Mouse (Mus musculus): ENCODE measurements at regions not wholly inside any gene's neighbourhood (a gene's known extent, or its start where the extent isn't known, plus 50 kb on each side); places are given as distances from the start of the nearest gene placed in this dataset.

DNA sequence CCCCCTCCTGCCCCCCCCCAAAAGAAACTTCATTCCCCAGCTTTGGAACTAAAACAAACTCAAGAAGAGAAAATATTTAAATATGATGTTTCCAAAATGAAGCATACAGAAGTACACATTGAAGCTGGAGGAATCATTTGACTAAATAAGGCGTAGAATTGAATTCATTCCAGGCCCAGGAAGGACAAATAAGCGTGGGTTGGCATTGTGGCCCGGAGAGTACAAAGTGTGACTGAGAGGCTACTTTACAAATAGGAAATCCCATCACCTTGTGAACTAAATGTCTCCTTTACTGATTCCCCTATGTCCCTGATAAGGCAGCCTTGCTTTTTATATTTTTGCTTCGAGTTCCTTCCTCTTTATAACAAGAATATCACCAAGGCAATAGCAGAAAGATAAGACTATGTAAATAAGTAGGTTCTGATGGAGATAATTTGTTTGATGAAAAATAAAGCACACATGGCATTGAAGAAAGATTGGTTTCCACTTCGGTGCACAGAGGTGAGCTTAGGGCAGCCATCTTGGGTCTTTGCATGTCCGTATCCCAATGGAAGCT lies 176.4 kb upstream of the Mkln1 start:
- Histone ChIP-seq H3K4me1 (replicated peaks) (peaks cover 24% of the 10 kb centered on the region), H3K36me3 (no peaks in the 10 kb centered on the region), H3K9me3 (replicated peaks) (no peaks in the 10 kb centered on the region), H3K4me2 (no peak overlapping the region), H3K4me3 (replicated peaks) (no peak overlapping the region), H3K27ac (no peak overlapping the region), H3K27me3 (peaks cover 84% of the 10 kb centered on the region), H3K9ac (no peak overlapping the region)
- DNase-seq (no peak), ATAC-seq (ENCODE audit: low read depth) (no peak)
- WGBS (ENCODE audit: insufficient replicate concordance) = 62% methylated on average over 6 of the region's 6 CpGs

DNA sequence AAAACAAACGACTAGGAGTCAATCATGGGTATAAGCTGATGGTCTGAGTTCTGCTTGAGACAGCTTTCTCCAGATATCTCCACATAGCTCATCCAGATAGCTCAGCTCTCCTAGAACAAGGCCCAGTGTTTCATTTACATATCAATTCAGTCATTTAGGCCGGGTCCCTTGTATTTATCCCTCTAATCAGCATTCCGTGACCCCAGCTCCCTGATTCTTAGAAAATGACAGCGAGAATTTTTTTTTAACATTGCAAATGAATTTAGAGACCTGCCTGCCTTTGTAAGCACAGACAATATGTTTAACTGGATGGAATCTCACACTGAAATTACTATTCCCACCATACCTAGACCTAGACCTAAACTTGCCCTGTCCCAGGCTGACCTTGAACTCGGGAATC lies 171.1 kb upstream of the Mkln1 start:
- DNase-seq = no peak
- H3K4me1 ChIP-seq (replicated peaks) = no peaks in the 10 kb centered on the region
- no peak overlapping the region for H3K27ac ChIP-seq
- peaks cover 37% of the 10 kb centered on the region for H3K27me3 ChIP-seq
- no peaks in the 10 kb centered on the region for H3K36me3 ChIP-seq
- WGBS (ENCODE audit: insufficient replicate concordance) = 34% methylated on average over 5 of the region's 5 CpGs
- ATAC-seq (ENCODE audit: low read depth) = no peak
- no peaks in the 10 kb centered on the region for H3K9me3 ChIP-seq (replicated peaks)
- H3K9ac ChIP-seq = no peak overlapping the region
- H3K4me3 ChIP-seq (replicated peaks) = no peak overlapping the region
- no peak overlapping the region for H3K4me2 ChIP-seq

DNA sequence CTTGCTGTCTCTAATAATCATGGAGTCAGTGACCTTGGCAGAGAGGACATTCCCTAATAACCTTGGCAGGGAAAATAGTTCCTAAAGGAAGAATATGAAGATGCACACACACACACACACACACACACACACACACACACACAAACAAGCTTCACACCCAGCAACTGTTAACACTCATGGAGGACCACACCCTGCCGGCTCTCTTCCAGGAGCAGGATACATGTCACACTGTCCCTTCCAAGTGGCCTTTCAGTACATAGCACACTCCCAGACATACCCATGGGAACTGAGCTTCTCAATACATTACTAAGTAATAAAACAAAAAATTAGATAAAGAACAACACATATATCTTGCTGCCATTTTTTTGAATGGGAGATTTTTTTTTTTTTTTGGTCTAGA lies 170.5 kb upstream of the Mkln1 start:
- Histone ChIP-seq H3K9ac (no peak overlapping the region), H3K9me3 (replicated peaks) (no peaks in the 10 kb centered on the region), H3K27me3 (peaks cover 30% of the 10 kb centered on the region), H3K27ac (no peak overlapping the region), H3K4me1 (replicated peaks) (no peaks in the 10 kb centered on the region), H3K4me3 (replicated peaks) (no peak overlapping the region), H3K36me3 (no peaks in the 10 kb centered on the region), H3K4me2 (no peak overlapping the region)
- ATAC-seq (ENCODE audit: low read depth) (no peak), DNase-seq (no peak)
- WGBS (ENCODE audit: insufficient replicate concordance) = 53% methylated on average over 1 of the region's 1 CpGs

DNA sequence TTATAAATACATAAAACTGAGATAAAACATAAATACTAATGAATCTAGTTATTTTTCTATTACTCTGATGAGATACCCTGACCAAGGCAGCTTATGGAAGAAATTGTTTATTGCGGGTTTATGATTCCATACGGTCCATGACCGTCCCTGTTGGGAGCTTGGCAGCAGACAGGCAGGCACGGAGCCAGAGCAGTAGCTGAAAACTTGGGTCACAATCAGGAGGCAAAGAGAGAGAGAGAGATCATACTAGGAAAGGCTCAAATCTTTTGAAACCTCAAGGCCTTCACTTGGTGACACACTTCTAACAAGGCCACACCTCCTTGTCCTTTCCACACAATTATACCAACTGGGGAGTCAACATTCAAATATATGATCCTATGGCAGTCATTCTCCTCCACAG lies 166.7 kb upstream of the Mkln1 start:
- no peak for ATAC-seq (ENCODE audit: low read depth)
- no peak for DNase-seq
- H3K36me3 ChIP-seq = no peaks in the 10 kb centered on the region
- H3K9ac ChIP-seq = no peak overlapping the region
- H3K4me3 ChIP-seq (replicated peaks) = no peak overlapping the region
- no peaks in the 10 kb centered on the region for H3K9me3 ChIP-seq (replicated peaks)
- no peak overlapping the region for H3K4me2 ChIP-seq
- peaks cover 6% of the 10 kb centered on the region; the same call in 1 of the 2 replicates for H3K27me3 ChIP-seq
- no peak overlapping the region for H3K27ac ChIP-seq
- no peaks in the 10 kb centered on the region for H3K4me1 ChIP-seq (replicated peaks)
- 69% methylated on average over 4 of the region's 4 CpGs for WGBS (ENCODE audit: insufficient replicate concordance)

DNA sequence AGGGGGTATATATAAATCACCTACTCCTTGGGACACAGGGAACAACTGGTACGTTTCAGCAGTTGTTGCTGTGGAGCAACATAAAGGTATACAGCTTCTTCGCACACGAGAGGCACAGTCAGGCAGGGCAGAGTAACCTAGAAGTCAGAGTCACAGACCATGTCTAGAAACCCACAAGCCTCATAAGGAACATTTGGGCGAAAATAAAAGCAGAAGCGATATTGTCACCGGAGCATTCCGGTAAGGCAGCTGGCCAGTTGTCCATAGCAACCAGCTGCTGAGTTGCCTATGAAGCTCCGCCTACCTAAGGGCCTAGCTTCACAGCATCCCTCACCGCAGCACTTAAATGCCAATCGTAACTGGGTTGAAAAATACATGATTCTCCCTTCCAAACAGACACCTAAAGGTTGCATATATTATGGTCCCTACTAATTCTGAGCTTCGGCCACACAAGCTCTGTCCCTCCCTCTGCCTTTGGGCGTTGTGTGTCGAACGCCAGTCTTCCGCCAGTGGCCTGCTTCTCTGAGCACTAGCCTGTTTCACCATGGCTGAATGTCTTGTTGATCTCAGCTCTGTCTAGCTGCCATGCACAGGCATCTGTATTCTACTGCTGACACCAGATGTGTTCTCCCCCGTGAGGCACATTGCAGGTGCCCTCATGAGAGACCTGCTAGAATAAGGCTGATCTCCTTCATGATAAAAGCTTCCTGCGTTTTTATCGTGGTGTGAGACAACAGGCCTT lies 165.1 kb upstream of the Mkln1 start:
- ATAC-seq (ENCODE audit: low read depth) (no peak), DNase-seq (no peak)

DNA sequence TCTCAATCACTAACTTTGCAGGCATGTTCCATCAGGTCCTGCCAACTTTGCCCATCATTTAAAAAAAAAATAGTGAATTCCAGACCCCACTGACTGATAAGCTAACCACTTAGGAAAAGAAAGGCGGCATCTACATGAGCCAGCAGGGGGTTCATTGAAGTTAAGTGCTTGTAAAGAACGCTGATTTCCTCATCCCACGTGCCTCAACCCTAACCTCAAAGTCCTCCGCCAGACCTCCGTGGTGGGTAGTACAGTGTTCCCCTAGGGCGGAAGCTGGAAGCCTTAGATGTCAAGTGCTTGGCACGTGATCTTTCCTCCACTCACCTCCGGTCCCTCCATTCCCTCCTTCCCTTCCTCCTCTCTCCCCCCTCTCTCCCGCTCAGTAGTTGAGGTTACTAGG lies 158.5 kb upstream of the Mkln1 start:
- DNase-seq (no peak), ATAC-seq (ENCODE audit: low read depth) (no peak)
- H3K4me3 ChIP-seq (replicated peaks) = no peak overlapping the region
- H3K9me3 ChIP-seq (replicated peaks) = no peaks in the 10 kb centered on the region
- no peak overlapping the region for H3K4me2 ChIP-seq
- no peaks in the 10 kb centered on the region for H3K36me3 ChIP-seq
- H3K9ac ChIP-seq = no peak overlapping the region
- no peaks in the 10 kb centered on the region for H3K4me1 ChIP-seq (replicated peaks)
- H3K27me3 ChIP-seq = peaks cover 16% of the 10 kb centered on the region; the same call in 1 of the 2 replicates
- WGBS (ENCODE audit: insufficient replicate concordance) = 6% methylated on average over 9 of the region's 9 CpGs
- no peak overlapping the region for H3K27ac ChIP-seq

More for the DNA sequence above, 165.1 kb upstream of the Mkln1 start:
- no peaks in the 10 kb centered on the region for H3K4me1 ChIP-seq (replicated peaks)
- WGBS (ENCODE audit: insufficient replicate concordance) = 55% methylated on average over 18 of the region's 18 CpGs
- no peaks in the 10 kb centered on the region for H3K36me3 ChIP-seq
- H3K4me3 ChIP-seq (replicated peaks) = no peak overlapping the region
- 0 out of 2 replicates have a peak, but pooled peaks cover 10% of the 10 kb centered on the region for H3K27me3 ChIP-seq
- no peaks in the 10 kb centered on the region for H3K9me3 ChIP-seq (replicated peaks)
- H3K27ac ChIP-seq = no peak overlapping the region
- H3K4me2 ChIP-seq = no peak overlapping the region
- no peak overlapping the region for H3K9ac ChIP-seq

DNA sequence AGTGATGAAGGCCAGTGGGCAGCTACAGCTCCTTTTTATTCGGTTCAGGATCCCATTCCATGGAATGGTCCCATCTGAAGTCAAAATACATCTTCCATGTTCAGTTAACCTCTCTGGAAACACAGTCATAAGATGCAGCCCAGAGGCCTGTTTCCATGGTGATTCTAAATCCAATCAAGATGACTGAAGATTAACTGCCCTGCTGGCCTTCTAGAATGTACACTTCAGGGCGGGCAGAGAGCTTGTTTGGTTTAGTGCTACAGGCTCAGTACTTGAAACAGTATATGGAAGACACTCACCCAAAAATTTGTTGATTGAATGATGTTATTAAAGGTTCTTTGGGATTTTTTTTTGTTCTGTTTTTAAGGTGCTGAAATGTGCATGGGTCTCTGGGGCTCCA lies 148.0 kb upstream of the Mkln1 start:
- Histone ChIP-seq H3K4me3 (replicated peaks) (no peak overlapping the region), H3K4me2 (no peak overlapping the region), H3K27ac (no peak overlapping the region), H3K36me3 (no peaks in the 10 kb centered on the region), H3K27me3 (no peaks in the 10 kb centered on the region), H3K9me3 (replicated peaks) (no peaks in the 10 kb centered on the region), H3K4me1 (replicated peaks) (no peaks in the 10 kb centered on the region), H3K9ac (no peak overlapping the region)
- no peak for DNase-seq
- WGBS (ENCODE audit: insufficient replicate concordance) = 52% methylated on average over 2 of the region's 2 CpGs
- no peak for ATAC-seq (ENCODE audit: low read depth)

DNA sequence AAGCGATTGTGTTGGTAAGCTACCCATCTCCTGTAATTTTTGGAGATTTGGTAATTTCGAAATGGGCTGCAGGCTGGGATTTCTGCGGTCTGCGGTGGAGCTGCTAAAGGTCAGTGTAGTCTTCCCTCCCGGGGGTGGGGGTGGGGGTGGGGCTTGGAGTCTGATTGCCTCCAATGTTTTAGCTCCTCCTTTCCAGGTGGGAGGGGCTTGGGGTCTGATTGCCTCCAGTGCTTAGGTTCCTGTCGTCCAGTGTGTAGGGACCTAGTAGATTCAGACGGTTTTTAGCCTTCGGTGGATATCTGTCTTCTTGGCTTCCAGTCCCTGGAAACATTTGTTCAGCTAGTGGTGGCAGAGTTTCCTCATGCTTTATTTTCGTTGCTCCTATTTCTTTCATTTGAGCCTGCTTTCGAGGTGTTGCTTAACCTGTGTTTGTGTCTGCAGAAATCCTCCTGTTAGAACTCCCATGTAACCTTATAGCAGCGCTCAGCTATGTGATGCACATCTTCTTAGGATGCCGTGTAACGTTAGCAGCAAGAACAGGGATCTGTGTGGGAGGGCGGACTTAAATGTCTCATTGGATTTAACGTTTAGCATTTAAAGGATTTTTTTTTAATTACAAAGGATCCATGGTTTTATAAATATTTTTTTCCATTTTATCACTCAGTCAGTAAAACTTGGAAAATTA lies 145.1 kb upstream of the Mkln1 start:
- H3K9ac ChIP-seq = no peak overlapping the region
- no peaks in the 10 kb centered on the region for H3K9me3 ChIP-seq (replicated peaks)
- H3K27me3 ChIP-seq = no peaks in the 10 kb centered on the region
- H3K27ac ChIP-seq = no peak overlapping the region
- ATAC-seq (ENCODE audit: low read depth) (peak; percentile 70; the same call in 1 of the 2 replicates), DNase-seq (no peak)
- H3K36me3 ChIP-seq = no peaks in the 10 kb centered on the region
- H3K4me3 ChIP-seq (replicated peaks) = no peak overlapping the region
- peak overlapping the region; percentile 26; the same call in 1 of the 2 replicates for H3K4me2 ChIP-seq
- WGBS (ENCODE audit: insufficient replicate concordance) = 18% methylated on average over 15 of the region's 15 CpGs
- no peaks in the 10 kb centered on the region for H3K4me1 ChIP-seq (replicated peaks)

DNA sequence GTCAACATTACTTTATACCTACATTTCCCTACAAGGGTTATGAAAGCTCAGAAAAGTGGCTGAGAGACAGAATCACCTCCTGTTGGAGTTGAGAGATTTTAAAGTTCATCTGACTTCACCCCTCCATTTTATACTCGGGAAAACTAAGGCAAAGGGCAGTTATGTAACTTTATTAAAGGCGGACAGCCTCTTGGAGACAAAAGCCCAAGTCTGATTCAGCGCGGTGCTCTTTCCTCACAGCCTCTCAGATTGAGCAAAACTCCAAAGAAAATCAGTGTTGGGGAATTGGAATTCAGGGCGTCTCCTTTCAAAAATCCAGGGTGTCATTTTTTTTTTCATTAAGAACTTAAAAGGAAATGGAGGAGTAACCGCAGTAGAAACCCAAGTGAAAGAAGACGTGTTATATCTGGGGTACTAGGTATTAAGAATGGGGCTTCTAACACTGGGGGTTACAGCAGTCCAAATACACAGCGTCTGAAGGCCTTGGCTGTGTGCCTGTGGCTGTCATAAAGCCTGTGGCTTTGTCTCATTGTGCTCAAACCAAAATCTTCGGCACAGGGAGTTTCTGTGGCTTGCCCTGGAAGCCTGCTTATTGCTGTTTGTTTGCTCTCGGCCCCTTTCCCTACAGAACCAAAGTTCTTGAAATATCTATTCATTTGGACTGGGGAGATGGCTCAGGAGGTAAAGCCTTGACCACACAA lies 137.7 kb upstream of the Mkln1 start:
- Histone ChIP-seq H3K4me1 (replicated peaks) (no peaks in the 10 kb centered on the region), H3K27me3 (no peaks in the 10 kb centered on the region; the same call in 1 of the 2 replicates), H3K4me2 (no peak overlapping the region), H3K27ac (no peak overlapping the region), H3K9ac (no peak overlapping the region), H3K9me3 (replicated peaks) (no peaks in the 10 kb centered on the region), H3K36me3 (no peaks in the 10 kb centered on the region), H3K4me3 (replicated peaks) (no peak overlapping the region)
- ATAC-seq (ENCODE audit: low read depth) (no peak), DNase-seq (no peak)
- 67% methylated on average over 10 of the region's 10 CpGs for WGBS (ENCODE audit: insufficient replicate concordance)

DNA sequence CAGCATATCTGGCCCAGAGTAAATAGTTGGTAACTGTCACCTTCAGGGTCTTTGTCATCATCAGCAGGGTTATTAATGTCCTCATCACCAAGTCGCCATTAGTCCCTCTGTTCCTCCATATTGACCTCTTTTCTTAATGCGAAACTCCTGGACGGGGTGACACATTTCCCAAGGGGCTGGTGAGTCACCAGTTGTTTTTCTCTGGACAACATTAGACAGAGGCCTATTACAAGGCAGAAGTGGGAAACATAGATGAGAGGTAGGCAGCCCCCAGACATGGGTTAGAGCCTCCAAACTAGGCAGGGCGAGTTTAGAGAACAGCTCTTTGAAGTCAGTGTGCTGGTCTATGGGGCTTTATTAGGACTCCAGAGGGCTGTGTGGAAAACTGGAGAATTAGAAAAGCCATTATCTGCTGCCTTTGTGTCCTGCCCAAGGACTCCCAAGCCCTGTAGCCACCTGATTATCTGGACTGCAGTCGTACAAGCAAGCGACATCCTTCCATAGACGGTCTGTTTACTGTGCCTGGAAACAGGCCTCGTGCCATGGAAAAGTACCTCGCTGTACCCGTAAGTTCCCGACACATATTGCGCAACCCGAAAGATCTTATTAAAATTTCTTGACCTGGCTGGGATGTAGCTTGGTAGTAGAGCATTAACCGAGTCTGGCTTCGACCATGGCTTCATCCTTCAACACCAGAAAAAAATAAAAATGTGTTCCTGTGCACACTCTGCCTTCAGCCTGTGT lies 136.6 kb upstream of the Mkln1 start:
- no peak overlapping the region for H3K9ac ChIP-seq
- WGBS (ENCODE audit: insufficient replicate concordance) = 71% methylated on average over 15 of the region's 15 CpGs
- DNase-seq (no peak), ATAC-seq (ENCODE audit: low read depth) (no peak)
- no peak overlapping the region for H3K4me3 ChIP-seq (replicated peaks)
- no peaks in the 10 kb centered on the region for H3K36me3 ChIP-seq
- H3K4me2 ChIP-seq = no peak overlapping the region
- no peak overlapping the region for H3K27ac ChIP-seq
- no peaks in the 10 kb centered on the region for H3K9me3 ChIP-seq (replicated peaks)
- no peaks in the 10 kb centered on the region; the same call in 1 of the 2 replicates for H3K27me3 ChIP-seq
- H3K4me1 ChIP-seq (replicated peaks) = no peaks in the 10 kb centered on the region

DNA sequence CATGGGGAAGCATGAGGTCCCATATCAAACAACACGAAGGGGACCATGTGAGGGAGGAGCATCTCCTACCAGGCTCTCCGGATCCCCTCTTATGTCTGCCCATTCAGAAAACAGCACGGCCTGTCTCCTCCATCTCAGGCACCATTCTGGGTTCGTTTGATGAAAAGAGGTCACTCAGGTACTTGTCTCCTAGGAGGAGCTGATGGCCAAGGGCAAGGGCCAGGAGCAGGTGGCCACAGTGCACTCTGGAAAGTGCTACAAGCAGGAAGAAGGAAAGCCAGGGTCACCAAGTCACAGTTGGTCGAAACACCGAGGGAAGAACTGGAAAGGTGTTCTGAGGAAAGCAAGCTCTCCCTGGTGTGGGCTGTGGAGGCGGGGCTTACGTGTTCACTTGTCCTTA lies 135.9 kb upstream of the Mkln1 start:
- no peaks in the 10 kb centered on the region; the same call in 1 of the 2 replicates for H3K27me3 ChIP-seq
- 67% methylated on average over 8 of the region's 8 CpGs for WGBS (ENCODE audit: insufficient replicate concordance)
- H3K27ac ChIP-seq = no peak overlapping the region
- H3K36me3 ChIP-seq = no peaks in the 10 kb centered on the region
- no peak for DNase-seq
- no peak overlapping the region for H3K4me3 ChIP-seq (replicated peaks)
- no peak overlapping the region for H3K9ac ChIP-seq
- H3K9me3 ChIP-seq (replicated peaks) = no peaks in the 10 kb centered on the region
- ATAC-seq (ENCODE audit: low read depth) = no peak
- H3K4me2 ChIP-seq = no peak overlapping the region
- H3K4me1 ChIP-seq (replicated peaks) = no peaks in the 10 kb centered on the region

Measured in liver, embryonic 13.5 days (tissue).